Mouse (Mus musculus): ENCODE results near the gene Ttll8. TPM values are rescaled to one million over a fixed set of nuclear protein-coding genes. Genes with fewer than 3 reads are reported as not detected.

Ttll8 gene
- polyA plus RNA-seq, 1 experiment, result not detected

GRCm38 (mm10) chr15:88874061-88874460 is 80.2 kb downstream of the Ttll8 start:
- Histone ChIP-seq H3K36me3 (replicated peaks; ENCODE audit: low read length) (no peaks in the 10 kb centered on the region), H3K9me3 (no peaks in the 10 kb centered on the region), H3K27me3 (replicated peaks) (peaks cover 62% of the 10 kb centered on the region), H3K4me3 (replicated peaks) (no peak overlapping the region), H3K4me1 (peaks cover 14% of the 10 kb centered on the region)
- TF ChIP-seq FLI1 (IDR thresholded peaks at IDR 0.05; ENCODE audit: low read length) (no peak), GATA1 (IDR thresholded peaks at IDR 0.05; ENCODE audit: borderline replicate concordance, low read length) (no peak)

- Histone ChIP-seq H3K4me3 (replicated peaks) (no peak overlapping the region), H3K36me3 (replicated peaks; ENCODE audit: low read length) (peaks cover 15% of the 10 kb centered on the region), H3K27me3 (replicated peaks) (peaks cover 48% of the 10 kb centered on the region), H3K4me1 (peaks cover 31% of the 10 kb centered on the region), H3K9me3 (no peaks in the 10 kb centered on the region; the same call in 1 of the 2 replicates)
- TF ChIP-seq FLI1 (IDR thresholded peaks at IDR 0.05; ENCODE audit: low read length) (no peak), GATA1 (IDR thresholded peaks at IDR 0.05; ENCODE audit: borderline replicate concordance, low read length) (no peak)
Measured at GRCm38 (mm10) chr15:88870418-88871185, 83.6 kb downstream of the Ttll8 start.

- Histone ChIP-seq H3K9me3 (no peaks in the 10 kb centered on the region; the same call in 1 of the 2 replicates), H3K36me3 (replicated peaks; ENCODE audit: low read length) (peaks cover 31% of the 10 kb centered on the region), H3K4me1 (peaks cover 50% of the 10 kb centered on the region), H3K4me3 (replicated peaks) (no peak overlapping the region), H3K27me3 (replicated peaks) (peaks cover 25% of the 10 kb centered on the region)
- TF ChIP-seq GATA1 (IDR thresholded peaks at IDR 0.05; ENCODE audit: borderline replicate concordance, low read length) (no peak), FLI1 (IDR thresholded peaks at IDR 0.05; ENCODE audit: low read length) (no peak)
Measured at GRCm38 (mm10) chr15:88868024-88868742, 86.0 kb downstream of the Ttll8 start.

- Histone ChIP-seq H3K36me3 (replicated peaks; ENCODE audit: low read length) (peaks cover 31% of the 10 kb centered on the region), H3K4me3 (replicated peaks) (peak overlapping the region; percentile 43), H3K27me3 (replicated peaks) (peaks cover 21% of the 10 kb centered on the region), H3K4me1 (peaks cover 57% of the 10 kb centered on the region), H3K9me3 (no peaks in the 10 kb centered on the region; the same call in 1 of the 2 replicates)
- TF ChIP-seq GATA1 (IDR thresholded peaks at IDR 0.05; ENCODE audit: borderline replicate concordance, low read length) (no peak), FLI1 (IDR thresholded peaks at IDR 0.05; ENCODE audit: low read length) (no peak)
Measured at GRCm38 (mm10) chr15:88867368-88868023, 86.7 kb downstream of the Ttll8 start.

GRCm38 (mm10) chr15:88866934-88867356 is 87.3 kb downstream of the Ttll8 start:
- Histone ChIP-seq H3K36me3 (replicated peaks; ENCODE audit: low read length) (peaks cover 31% of the 10 kb centered on the region), H3K4me1 (peaks cover 59% of the 10 kb centered on the region), H3K4me3 (replicated peaks) (peak overlapping the region; percentile 50), H3K27me3 (replicated peaks) (peaks cover 19% of the 10 kb centered on the region), H3K9me3 (no peaks in the 10 kb centered on the region; the same call in 1 of the 2 replicates)
- no peak for TF ChIP-seq FLI1 (IDR thresholded peaks at IDR 0.05; ENCODE audit: low read length)
- no peak for TF ChIP-seq GATA1 (IDR thresholded peaks at IDR 0.05; ENCODE audit: borderline replicate concordance, low read length)

GRCm38 (mm10) chr15:88865888-88866695 is 88.1 kb downstream of the Ttll8 start:
- no peak for TF ChIP-seq GATA1 (IDR thresholded peaks at IDR 0.05; ENCODE audit: borderline replicate concordance, low read length)
- no peak for TF ChIP-seq FLI1 (IDR thresholded peaks at IDR 0.05; ENCODE audit: low read length)
- H3K9me3 ChIP-seq, result no peaks in the 10 kb centered on the region; the same call in 1 of the 2 replicates
- H3K4me1 ChIP-seq, result peaks cover 66% of the 10 kb centered on the region
- peaks cover 14% of the 10 kb centered on the region for H3K27me3 ChIP-seq (replicated peaks)
- H3K4me3 ChIP-seq (replicated peaks), result no peak overlapping the region
- H3K36me3 ChIP-seq (replicated peaks; ENCODE audit: low read length), result peaks cover 31% of the 10 kb centered on the region

- Histone ChIP-seq H3K36me3 (replicated peaks; ENCODE audit: low read length) (peaks cover 31% of the 10 kb centered on the region), H3K4me3 (replicated peaks) (peak overlapping the region; percentile 98), H3K9me3 (no peaks in the 10 kb centered on the region; the same call in 1 of the 2 replicates), H3K27me3 (replicated peaks) (peaks cover 9% of the 10 kb centered on the region), H3K4me1 (peaks cover 70% of the 10 kb centered on the region)
- TF ChIP-seq GATA1 (IDR thresholded peaks at IDR 0.05; ENCODE audit: borderline replicate concordance, low read length) (no peak), FLI1 (IDR thresholded peaks at IDR 0.05; ENCODE audit: low read length) (no peak)
Measured at GRCm38 (mm10) chr15:88865061-88865460, 89.2 kb downstream of the Ttll8 start.

- H3K4me3 ChIP-seq (replicated peaks), result peak overlapping the region; percentile 98
Measured at GRCm38 (mm10) chr15:88864270-88865030, 89.8 kb downstream of the Ttll8 start.

More at GRCm38 (mm10) chr15:88864270-88865030, 89.8 kb downstream of the Ttll8 start:
- Histone ChIP-seq H3K27me3 (replicated peaks) (peaks cover 11% of the 10 kb centered on the region), H3K4me1 (peaks cover 70% of the 10 kb centered on the region), H3K9me3 (no peaks in the 10 kb centered on the region; the same call in 1 of the 2 replicates), H3K36me3 (replicated peaks; ENCODE audit: low read length) (peaks cover 31% of the 10 kb centered on the region)
- TF ChIP-seq FLI1 (IDR thresholded peaks at IDR 0.05; ENCODE audit: low read length) (no peak), GATA1 (IDR thresholded peaks at IDR 0.05; ENCODE audit: borderline replicate concordance, low read length) (no peak)
